Mouse (Mus musculus) embryonic facial prominence, embryonic 14.5 days (tissue): ENCODE results near the gene 9130019O22Rik. TPM values are rescaled to one million over a fixed set of nuclear protein-coding genes. Genes with fewer than 3 reads are reported as not detected.
A peak's percentile ranks its signal among the peaks of the same experiment; 100 is the strongest.

ENCODE experiments used
- ATAC-seq: fragments of 200-750 bp; cut with Nextera tagmentation; 2 replicates; pipeline ENCODE4 v1.8.0; 2017; ENCODE audit warnings: low read depth, moderate number of reproducible peaks, moderate TSS enrichment
- DNase-seq: peaks from one replicate; pipeline ENCODE4 v3.0.0-alpha.2; 2015; ENCODE audit warnings: low spot score
- H3K27ac ChIP-seq: fragments of 300-500 bp; sonication (generic); replicated peaks from 2 replicates; pipeline ENCODE4 v1.5.1; 2014; ENCODE audit warnings: low read depth, mild to moderate bottlenecking, low read length, moderate library complexity
- H3K27me3 ChIP-seq: fragments of 300-500 bp; sonication (generic); replicated peaks from 2 replicates; pipeline ENCODE4 v1.6.1; 2014; ENCODE audit warnings: low read length; ENCODE audit not compliant: control insufficient read depth, insufficient read depth
- H3K36me3 ChIP-seq: fragments of 300-500 bp; sonication (generic); 2 replicates; pipeline ENCODE4 v1.6.1; 2014; ENCODE audit warnings: low read length, mixed read lengths; ENCODE audit not compliant: control insufficient read depth, insufficient read depth
- H3K4me1 ChIP-seq: fragments of 300-500 bp; sonication (generic); 2 replicates; pipeline ENCODE4 v1.6.1; 2014; ENCODE audit warnings: antibody characterized with exemption, low read length; ENCODE audit not compliant: control insufficient read depth, insufficient read depth
- H3K4me2 ChIP-seq: fragments of 300-500 bp; sonication (generic); 2 replicates; pipeline ENCODE4 v1.6.1; 2014; ENCODE audit warnings: low read depth, mild to moderate bottlenecking, low read length, moderate library complexity, mixed read lengths
- H3K4me3 ChIP-seq: fragments of 300-500 bp; sonication (generic); 2 replicates; pipeline ENCODE4 v1.5.1; 2014; ENCODE audit warnings: low read depth, mild to moderate bottlenecking, low read length
- H3K9ac ChIP-seq: fragments of 300-500 bp; sonication (generic); 2 replicates; pipeline ENCODE4 v1.6.1; 2014; ENCODE audit warnings: low read depth, mild to moderate bottlenecking, low read length, moderate library complexity, mixed read lengths
- H3K9me3 ChIP-seq: fragments of 300-500 bp; sonication (generic); 2 replicates; pipeline ENCODE4 v1.6.1; 2016; ENCODE audit warnings: low read length; ENCODE audit not compliant: control insufficient read depth
- WGBS: fragments of 180-500 bp; shearing (Covaris S2); extraction: QIAGEN DNeasy Blood & Tissue Kit; methylation state at CpG from one replicate; pipeline ENCODE4 v1.1.7; 2014; 5-methylcytosine and 5-hydroxymethylcytosine counted together
- polyA plus RNA-seq: library from polyadenylated mRNA; unstranded; fragments of >200 nt; fragmentation: Nextera tagmentation; extraction: Ambion mirVana; gene quantifications from 2 replicates; pipeline ENCODE4 v1.2.1, GENCODE M21; 2014

The 9130019O22Rik gene
- polyA plus RNA-seq, result 5.7 and 5.9 TPM in 2 replicates

- Histone ChIP-seq H3K27me3 (no peaks in the 10 kb centered on the region), H3K4me1 (no peaks in the 10 kb centered on the region), H3K9ac (peak within 1 kb of the TSS; percentile 70), H3K36me3 (peaks cover 16% of the 10 kb centered on the region), H3K27ac (no peak within 1 kb of the TSS), H3K9me3 (0 out of 2 replicates have a peak, but pooled peaks cover 2% of the 10 kb centered on the region), H3K4me3 (peak within 1 kb of the TSS; percentile 53), H3K4me2 (peak within 1 kb of the TSS; percentile 65)
- ATAC-seq, result peak; percentile 91
- peak; percentile 94 for DNase-seq
- WGBS, result 20% methylated on average over 33 of the region's 38 CpGs
These were observed at the start of gene 9130019O22Rik for GRCm38 (mm10) chr7:127386641-127387392. Gene 9130019O22Rik (minus strand): TSS chr7:127387166.

- Histone ChIP-seq H3K36me3 (no peaks in the 10 kb centered on the region), H3K27me3 (no peaks in the 10 kb centered on the region), H3K9me3 (peaks cover 13% of the 10 kb centered on the region; the same call in 1 of the 2 replicates), H3K9ac (no peak overlapping the region), H3K27ac (no peak overlapping the region), H3K4me2 (no peak overlapping the region), H3K4me3 (no peak overlapping the region), H3K4me1 (no peaks in the 10 kb centered on the region)
- WGBS, result 87% methylated on average over 4 of the region's 4 CpGs
- DNase-seq (no peak), ATAC-seq (no peak)
These were observed 48.2 kb upstream of the 9130019O22Rik start for GRCm38 (mm10) chr7:127435206-127435605.

DNA sequence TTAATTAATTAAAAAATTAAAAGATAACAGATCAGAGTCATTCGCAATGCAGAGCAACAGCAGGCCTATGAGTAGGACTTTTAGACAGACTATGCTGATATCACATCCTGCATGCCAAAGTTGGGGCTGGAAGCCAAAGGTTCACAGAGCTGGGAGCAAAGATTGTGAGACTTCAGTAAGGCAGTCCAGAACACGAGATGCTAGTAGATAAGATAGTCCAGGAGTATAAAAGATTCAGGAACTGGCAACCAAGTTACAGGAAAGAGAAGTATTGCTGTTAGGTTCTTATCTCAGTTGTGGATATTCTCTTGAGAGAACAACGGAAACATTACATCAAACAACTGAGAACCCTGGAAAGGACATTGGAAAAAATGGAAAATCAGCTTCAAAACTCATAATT lies 39.4 kb upstream of the 9130019O22Rik start:
- 0 out of 2 replicates have a peak, but pooled peaks cover 3% of the 10 kb centered on the region for H3K27me3 ChIP-seq
- H3K4me2 ChIP-seq, result no peak overlapping the region
- DNase-seq, result no peak
- no peak for ATAC-seq
- H3K4me3 ChIP-seq, result no peak overlapping the region
- peaks cover 5% of the 10 kb centered on the region; the same call in 1 of the 2 replicates for H3K4me1 ChIP-seq
- 67% methylated on average over 3 of the region's 3 CpGs for WGBS
- H3K27ac ChIP-seq, result no peak overlapping the region
- H3K9ac ChIP-seq, result no peak overlapping the region
- H3K9me3 ChIP-seq, result no peaks in the 10 kb centered on the region
- no peaks in the 10 kb centered on the region for H3K36me3 ChIP-seq

GRCm38 (mm10) chr7:127425911-127426310 lies 38.9 kb upstream of the 9130019O22Rik start:
- Histone ChIP-seq H3K9me3 (no peaks in the 10 kb centered on the region), H3K27me3 (0 out of 2 replicates have a peak, but pooled peaks cover 3% of the 10 kb centered on the region), H3K9ac (no peak overlapping the region), H3K27ac (no peak overlapping the region), H3K4me3 (no peak overlapping the region), H3K4me2 (no peak overlapping the region), H3K36me3 (no peaks in the 10 kb centered on the region), H3K4me1 (peaks cover 5% of the 10 kb centered on the region; the same call in 1 of the 2 replicates)
- ATAC-seq, result no peak
- no peak for DNase-seq
- 86% methylated on average over 2 of the region's 2 CpGs for WGBS

- H3K27ac ChIP-seq, result no peak overlapping the region
- H3K9ac ChIP-seq, result no peak overlapping the region
- peaks cover 5% of the 10 kb centered on the region; the same call in 1 of the 2 replicates for H3K4me1 ChIP-seq
- H3K36me3 ChIP-seq, result no peaks in the 10 kb centered on the region
- ATAC-seq, result no peak
- no peaks in the 10 kb centered on the region for H3K9me3 ChIP-seq
- H3K4me2 ChIP-seq, result no peak overlapping the region
- 83% methylated on average over 3 of the region's 3 CpGs for WGBS
- DNase-seq, result no peak
- H3K4me3 ChIP-seq, result no peak overlapping the region
- 0 out of 2 replicates have a peak, but pooled peaks cover 3% of the 10 kb centered on the region for H3K27me3 ChIP-seq
These were observed 38.3 kb upstream of the 9130019O22Rik start for GRCm38 (mm10) chr7:127425291-127425690.

- Histone ChIP-seq H3K4me1 (peaks cover 5% of the 10 kb centered on the region; the same call in 1 of the 2 replicates), H3K9ac (peak overlapping the region; percentile 83), H3K36me3 (peaks cover 9% of the 10 kb centered on the region; the same call in 1 of the 2 replicates), H3K27me3 (0 out of 2 replicates have a peak, but pooled peaks cover 3% of the 10 kb centered on the region), H3K4me3 (peak overlapping the region; percentile 78), H3K27ac (peak overlapping the region; percentile 45; the same call in 1 of the 2 replicates), H3K9me3 (no peaks in the 10 kb centered on the region), H3K4me2 (peak overlapping the region; percentile 96)
- WGBS, result 2% methylated on average over 15 of the region's 15 CpGs
- ATAC-seq (peak; percentile 51; the same call in 1 of the 2 replicates), DNase-seq (peak; percentile 35)
These were observed 35.3 kb upstream of the 9130019O22Rik start for GRCm38 (mm10) chr7:127422247-127422646.

DNA sequence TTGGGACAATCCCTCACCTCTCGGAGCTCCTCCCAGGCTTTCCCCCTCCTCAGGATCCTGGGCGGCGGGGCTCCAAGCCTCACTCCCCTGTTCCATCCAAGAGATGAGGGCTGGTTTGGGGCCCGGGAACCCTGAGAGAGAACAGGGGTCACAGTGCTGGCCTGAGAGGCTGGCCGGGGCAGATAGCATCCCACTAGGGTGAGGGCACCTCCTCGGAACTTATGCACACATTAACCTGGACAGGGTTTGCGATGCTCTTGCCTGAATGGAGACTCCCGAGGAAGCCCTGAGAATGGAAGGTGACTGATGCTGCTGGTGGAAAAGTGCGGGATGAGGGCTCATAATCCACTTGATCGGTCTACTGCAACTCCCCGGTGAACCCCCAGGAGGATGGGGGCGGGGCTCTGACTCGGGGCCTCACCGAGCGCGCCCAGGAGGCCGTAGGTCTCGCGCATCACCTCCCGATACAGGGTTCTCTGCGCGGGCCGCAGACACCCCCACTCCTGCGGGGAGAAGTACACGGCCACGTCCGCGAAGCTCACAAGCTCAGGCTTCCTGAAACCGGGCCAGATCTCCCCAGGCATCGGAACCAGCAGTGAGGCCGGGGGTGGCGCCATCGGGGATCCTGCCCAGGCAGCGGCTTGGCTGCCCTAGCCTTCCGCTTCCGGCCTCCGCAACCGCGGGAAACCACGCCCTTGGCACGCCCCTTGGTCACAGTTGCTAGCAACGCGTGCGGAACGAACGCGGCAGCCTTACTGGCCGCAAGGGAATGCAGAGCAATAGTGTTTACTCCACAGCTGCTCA lies 34.6 kb upstream of the 9130019O22Rik start, which contains the start of gene Zfp688:
Zfp688 (minus strand) TSS at position 681 of the 804 bp plus-strand sequence.
- ATAC-seq, result peak; percentile 98
- H3K36me3 ChIP-seq, result peaks cover 9% of the 10 kb centered on the region; the same call in 1 of the 2 replicates
- peak within 1 kb of the TSS; percentile 45; the same call in 1 of the 2 replicates for H3K27ac ChIP-seq
- H3K4me3 ChIP-seq, result peak within 1 kb of the TSS; percentile 78
- peaks cover 5% of the 10 kb centered on the region; the same call in 1 of the 2 replicates for H3K4me1 ChIP-seq
- no peaks in the 10 kb centered on the region for H3K9me3 ChIP-seq
- H3K4me2 ChIP-seq, result peak within 1 kb of the TSS; percentile 96
- under 1% methylated on average over 37 of the region's 48 CpGs for WGBS
- 0 out of 2 replicates have a peak, but pooled peaks cover 3% of the 10 kb centered on the region for H3K27me3 ChIP-seq
- peak within 1 kb of the TSS; percentile 83 for H3K9ac ChIP-seq
- peak; percentile 95 for DNase-seq

- Histone ChIP-seq H3K27ac (no peak overlapping the region), H3K4me2 (no peak overlapping the region), H3K27me3 (no peaks in the 10 kb centered on the region), H3K9me3 (no peaks in the 10 kb centered on the region), H3K9ac (no peak overlapping the region), H3K4me3 (no peak overlapping the region), H3K4me1 (no peaks in the 10 kb centered on the region), H3K36me3 (no peaks in the 10 kb centered on the region)
- WGBS, result 77% methylated on average over 2 of the region's 2 CpGs
- no peak for DNase-seq
- no peak for ATAC-seq
These were observed 24.5 kb upstream of the 9130019O22Rik start for GRCm38 (mm10) chr7:127411418-127411817.
